Mouse (Mus musculus) lung, postnatal 36 days (tissue): ENCODE measurements around the gene Olfr140.

Experiments
- DNase-seq: peaks from one replicate; pipeline ENCODE4 v3.0.0; 2022; ENCODE audit warnings: mixed read lengths

Gene Olfr140

DNA sequence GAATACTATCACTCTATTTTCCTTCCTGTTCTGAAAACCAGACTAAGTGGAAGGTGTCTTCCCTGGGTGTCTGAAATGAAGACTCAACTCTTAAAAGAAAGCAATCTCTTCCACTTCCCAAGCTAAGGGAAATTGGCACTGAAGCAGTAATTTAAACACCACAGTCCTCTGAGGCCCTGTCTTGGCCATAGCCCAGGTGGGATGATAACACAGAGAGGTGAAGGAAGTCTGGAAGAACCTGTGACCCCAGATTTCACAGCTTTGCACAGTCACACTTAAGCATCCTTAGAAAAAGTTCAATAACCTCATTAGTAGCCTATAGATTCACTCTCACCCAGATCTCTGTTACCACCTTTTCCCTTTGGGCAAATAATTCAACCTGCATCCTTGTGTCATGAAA, at the start of gene Olfr140:
Olfr140 (minus strand) TSS at position 101 of the 400 bp plus-strand sequence.
- no peak for DNase-seq

DNA sequence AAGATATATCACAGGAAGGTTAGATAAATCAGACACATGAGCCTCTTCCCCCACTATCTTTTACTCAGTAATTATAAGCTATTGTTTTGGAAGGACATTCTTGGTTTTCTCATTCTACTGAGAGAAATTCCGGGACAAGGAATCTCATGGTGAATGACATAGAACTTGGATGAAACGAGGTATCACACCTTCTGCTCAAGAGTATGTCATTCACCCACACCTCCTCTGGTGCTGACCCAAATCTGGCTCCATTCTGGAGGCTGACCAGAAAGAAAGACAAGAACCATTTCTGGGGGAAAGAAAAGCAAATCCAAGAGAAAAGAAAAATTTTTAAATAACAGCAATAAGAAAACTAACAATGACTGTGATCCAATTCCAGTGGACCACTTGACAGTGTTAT, 6.7 kb upstream of the Olfr140 start:
- DNase-seq = no peak

DNA sequence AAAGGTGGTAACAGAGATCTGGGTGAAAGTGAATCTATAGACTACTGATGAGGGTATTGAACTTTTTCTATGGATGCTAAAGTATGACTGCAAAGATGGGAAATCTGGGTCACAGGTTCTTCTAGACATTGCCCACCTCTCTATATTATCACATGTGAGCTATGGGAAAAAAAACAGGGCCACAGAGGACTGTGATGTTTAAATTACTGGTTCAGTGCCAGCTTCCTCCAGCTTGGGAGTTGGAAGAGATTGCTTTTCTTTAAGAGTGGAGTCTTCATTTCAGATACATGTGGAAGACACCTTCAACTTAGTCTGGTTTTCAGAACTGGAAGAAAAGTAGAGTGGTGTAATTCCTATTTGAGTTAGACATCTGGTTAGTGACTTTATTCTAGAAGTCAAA, 28.4 kb downstream of the Olfr140 start, which contains the start of gene Olfr1265:
Olfr1265 (plus strand) TSS at position 301 of the 400 bp plus-strand sequence.
- no peak for DNase-seq

DNA sequence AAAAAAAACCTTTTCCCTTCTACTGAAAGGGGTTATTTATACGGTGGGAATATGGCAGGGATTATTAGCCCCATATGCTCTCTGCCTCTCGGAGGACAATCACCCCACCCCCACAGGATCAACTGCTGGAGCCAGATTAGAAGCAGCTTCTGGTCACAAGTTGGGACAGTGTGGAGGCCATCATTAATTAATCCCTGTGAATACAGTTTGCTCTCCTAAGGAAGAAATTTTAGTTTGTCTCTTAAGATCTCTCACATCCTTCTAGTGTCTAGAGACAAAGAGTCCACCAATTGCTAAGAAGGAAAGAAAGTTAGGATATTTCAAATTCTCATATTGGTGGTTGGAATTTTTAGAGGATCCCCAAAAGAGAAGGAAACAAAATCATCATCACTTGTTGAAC, 37.9 kb downstream of the Olfr140 start, which contains the start of gene Olfr1264:
Olfr1264 (minus strand) TSS at position 101 of the 400 bp plus-strand sequence.
- no peak for DNase-seq

DNA sequence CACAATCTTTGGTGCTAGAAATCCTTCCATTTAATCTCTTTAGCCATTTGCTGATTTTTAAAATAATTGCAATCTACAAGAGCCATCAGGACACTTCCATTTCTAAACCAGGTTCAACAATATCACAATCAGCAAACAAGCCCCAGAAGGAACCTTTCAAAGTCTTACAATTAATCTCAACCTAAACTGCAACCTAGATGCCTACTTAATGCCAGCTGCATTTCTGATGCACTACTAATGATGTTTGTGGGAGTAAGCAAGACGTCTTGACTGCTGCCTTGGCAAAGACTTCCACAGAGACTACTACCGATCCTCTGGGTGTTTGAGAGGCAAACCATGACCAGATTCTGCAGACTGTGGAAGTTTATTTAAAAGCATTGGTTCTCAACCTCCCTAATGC, 51.6 kb downstream of the Olfr140 start, which contains the start of gene Olfr1263:
Olfr1263 (plus strand) TSS at position 301 of the 400 bp plus-strand sequence.
- no peak for DNase-seq

DNA sequence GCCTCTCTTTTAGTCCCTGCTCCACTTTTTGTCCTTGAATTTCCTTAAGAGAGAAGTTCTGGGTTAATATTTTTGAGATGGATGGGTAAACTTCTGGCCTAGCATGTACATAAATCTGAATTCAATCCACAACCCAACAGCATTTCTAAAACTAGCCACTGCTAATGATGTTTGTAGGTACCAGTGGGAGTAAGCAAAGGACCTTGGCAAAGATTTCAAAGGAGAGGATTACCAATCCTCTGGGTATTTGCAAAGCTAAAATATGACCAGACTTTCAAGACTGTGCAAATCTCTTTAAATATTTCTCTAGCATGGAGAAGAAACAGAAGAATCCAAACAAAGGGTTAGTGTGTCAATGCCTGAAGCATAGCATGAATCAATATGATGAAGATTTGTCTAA, 63.5 kb downstream of the Olfr140 start, which contains the start of gene Olfr1262:
Olfr1262 (plus strand) TSS at position 301 of the 400 bp plus-strand sequence.
- DNase-seq = no peak
